Mouse (Mus musculus) left cerebral cortex, adult 2 months (tissue): ENCODE data around the gene Gpr22. TPM values are rescaled to one million over a fixed set of nuclear protein-coding genes. Genes with fewer than 3 reads are reported as not detected.

Experiments
- DNase-seq, 2 experiments: peaks; one replicate each; pipeline ENCODE4 v3.0.0; 2021 to 2022; ENCODE audit warnings: low spot score in 2 of 2, mixed read lengths in 1 of 2; ENCODE audit errors: extremely low spot score in 1 of 2
- H3K27ac ChIP-seq: fragments of 200-600 bp; 2 replicates; pipeline ENCODE4 v1.8.1; 2022
- H3K4me3 ChIP-seq: fragments of 200-600 bp; 2 replicates; pipeline ENCODE4 v1.8.1; 2022
- CTCF ChIP-seq: fragments of 200-600 bp; IDR thresholded peaks from 2 replicates; pipeline ENCODE4 v1.8.1; 2022; ENCODE audit warnings: antibody characterized with exemption, mild to moderate bottlenecking, moderate library complexity
- intact Hi-C: fragments of 180-260 bp; cut with DNase I; formaldehyde crosslinking; loops from one replicate; pipeline ENCODE4 v1.15.1; 2025
- long read RNA-seq, 2 experiments: library from polyadenylated mRNA; stranded (forward); transcript quantifications; one replicate each; pipeline ENCODE4 v2.0.0; 2021; ENCODE audit warnings: borderline mapping rate in 2 of 2
- total RNA-seq, 2 experiments: library from RNA; stranded (reverse); gene quantifications; 2 replicates each; pipeline ENCODE4 v1.2.3; 2021

The Gpr22 gene
- total RNA-seq: 10 to 100 TPM; 49.5 to 54.4 TPM
- long read RNA-seq, experiment 1, full-length matches to known transcripts: 29 of 41 reads
- long read RNA-seq, experiment 1, partial matches to known transcripts: 2 of 41 reads
- long read RNA-seq, experiment 1, other reads (novel, unspliced or antisense): 10 of 41 reads
- long read RNA-seq, experiment 2, full-length matches to known transcripts: 15 of 21 reads
- long read RNA-seq, experiment 2, partial matches to known transcripts: 0 of 21 reads
- long read RNA-seq, experiment 2, other reads (novel, unspliced or antisense): 6 of 21 reads

GRCm38 (mm10) chr12:31713600-31713999 is at the start of gene Gpr22:
Gene Gpr22, minus strand, starts transcription at chr12:31713947.
- intact Hi-C loops: loop anchor here (1.0 to 5.0 kb wide), 5 partner anchors 17 to 214 kb away; no protein-coding TSS in a partner anchor
- no peak for TF ChIP-seq CTCF
- DNase-seq: peak; percentile 62 to 70
- Histone ChIP-seq H3K4me3 (peak within 1 kb of the TSS; percentile 64), H3K27ac (peak within 1 kb of the TSS; percentile 97)

- H3K27ac ChIP-seq: peak overlapping the region; percentile 78
These were observed 42.4 kb upstream of the Gpr22 start for GRCm38 (mm10) chr12:31755885-31756755.

GRCm38 (mm10) chr12:31754465-31754864 is 40.7 kb upstream of the Gpr22 start:
- DNase-seq: no peak
- intact Hi-C loops: no loop called here
- Histone ChIP-seq H3K27ac (peak overlapping the region; percentile 16; the same call in 1 of the 2 replicates), H3K4me3 (no peak overlapping the region)
- no peak for TF ChIP-seq CTCF

More at GRCm38 (mm10) chr12:31755885-31756755, 42.4 kb upstream of the Gpr22 start:
- H3K4me3 ChIP-seq: no peak overlapping the region
- intact Hi-C loops: loop anchor here (2.0 to 5.0 kb wide), 2 partner anchors 25 to 131 kb away; no protein-coding TSS in a partner anchor
- TF ChIP-seq CTCF: no peak
- DNase-seq: peak in 1 of 2 experiments; percentile 30

- Histone ChIP-seq H3K27ac (no peak overlapping the region), H3K4me3 (no peak overlapping the region)
- intact Hi-C loops: no loop called here
- DNase-seq: no peak
- no peak for TF ChIP-seq CTCF
These were observed 36.1 kb upstream of the Gpr22 start for GRCm38 (mm10) chr12:31749846-31750245.

GRCm38 (mm10) chr12:31747301-31747700 is 33.6 kb upstream of the Gpr22 start:
- no peak overlapping the region for H3K27ac ChIP-seq
- intact Hi-C loops: no loop called here
- no peak for DNase-seq
- no peak for TF ChIP-seq CTCF
- no peak overlapping the region for H3K4me3 ChIP-seq

GRCm38 (mm10) chr12:31734616-31735015 is 20.9 kb upstream of the Gpr22 start:
- intact Hi-C loops: loop anchor here (5.0 kb wide), 1 partner anchor 163 kb away; no protein-coding TSS in a partner anchor
- no peak for TF ChIP-seq CTCF
- DNase-seq: peak in 1 of 2 experiments; percentile 29
- H3K4me3 ChIP-seq: no peak overlapping the region
- H3K27ac ChIP-seq: no peak overlapping the region

- Histone ChIP-seq H3K27ac (peak overlapping the region; percentile 69), H3K4me3 (no peak overlapping the region)
- no peak for TF ChIP-seq CTCF
- peak; percentile 29 to 31 for DNase-seq
- intact Hi-C loops: loop anchor here (1.0 to 5.0 kb wide), 3 partner anchors 17 to 167 kb away; partner anchors contain the start of gene Gpr22
These were observed 16.4 kb upstream of the Gpr22 start for GRCm38 (mm10) chr12:31730126-31730525.

GRCm38 (mm10) chr12:31726707-31727106 is 13.0 kb upstream of the Gpr22 start:
- Histone ChIP-seq H3K4me3 (no peak overlapping the region), H3K27ac (no peak overlapping the region)
- intact Hi-C loops: no loop called here
- no peak for DNase-seq
- TF ChIP-seq CTCF: no peak

GRCm38 (mm10) chr12:31725511-31726275 is 11.9 kb upstream of the Gpr22 start:
- no peak for DNase-seq
- no peak for TF ChIP-seq CTCF
- Histone ChIP-seq H3K27ac (no peak overlapping the region), H3K4me3 (no peak overlapping the region)
- intact Hi-C loops: no loop called here

- Histone ChIP-seq H3K27ac (no peak overlapping the region), H3K4me3 (no peak overlapping the region)
- no peak for TF ChIP-seq CTCF
- DNase-seq: no peak
- intact Hi-C loops: no loop called here
These were observed 10.8 kb upstream of the Gpr22 start for GRCm38 (mm10) chr12:31724576-31724975.

GRCm38 (mm10) chr12:31719586-31720275 is 6.0 kb upstream of the Gpr22 start:
- TF ChIP-seq CTCF: peak; percentile 53
- DNase-seq: no peak
- no peak overlapping the region for H3K4me3 ChIP-seq
- H3K27ac ChIP-seq: no peak overlapping the region
- intact Hi-C loops: no loop called here
